Mouse (Mus musculus) forebrain, embryonic 13.5 days (tissue): ENCODE measurements at regions not wholly inside any gene's neighbourhood (a gene's known extent, or its start where the extent isn't known, plus 50 kb on each side); places are given as distances from the start of the nearest gene placed in this dataset.

ENCODE experiments used
- ATAC-seq: fragments of 200-750 bp; cut with Nextera tagmentation; 2 replicates; pipeline ENCODE4 v1.8.0; 2017
- H3K27ac ChIP-seq: fragments of 300-500 bp; sonication (generic); 2 replicates; pipeline ENCODE4 v1.5.1; 2015; ENCODE audit warnings: inconsistent platforms, mild to moderate bottlenecking, moderate library complexity
- H3K27me3 ChIP-seq: fragments of 300-500 bp; sonication (generic); 2 replicates; pipeline ENCODE4 v1.6.1; 2015; ENCODE audit warnings: mild to moderate bottlenecking, inconsistent platforms
- H3K36me3 ChIP-seq: fragments of 300-500 bp; sonication (generic); 2 replicates; pipeline ENCODE4 v1.6.1; 2015; ENCODE audit warnings: mild to moderate bottlenecking, inconsistent platforms; ENCODE audit not compliant: poor library complexity, severe bottlenecking
- H3K4me1 ChIP-seq: fragments of 300-500 bp; sonication (generic); 2 replicates; pipeline ENCODE4 v1.6.1; 2015; ENCODE audit warnings: inconsistent platforms
- H3K4me2 ChIP-seq: fragments of 300-500 bp; sonication (generic); 2 replicates; pipeline ENCODE4 v1.6.1; 2015; ENCODE audit warnings: inconsistent platforms, mild to moderate bottlenecking, moderate library complexity
- H3K4me3 ChIP-seq: fragments of 300-500 bp; sonication (generic); 2 replicates; pipeline ENCODE4 v1.5.1; 2015; ENCODE audit warnings: mild to moderate bottlenecking, inconsistent platforms
- H3K9ac ChIP-seq: fragments of 300-500 bp; sonication (generic); 2 replicates; pipeline ENCODE4 v1.6.1; 2015; ENCODE audit warnings: mild to moderate bottlenecking, inconsistent platforms
- H3K9me3 ChIP-seq: fragments of 300-500 bp; sonication (generic); replicated peaks from 2 replicates; pipeline ENCODE4 v1.6.1; 2016; ENCODE audit warnings: inconsistent platforms
- WGBS: fragments of 180-500 bp; shearing (Covaris S2); methylation state at CpG from one replicate; pipeline ENCODE4 v1.1.7; 2015; 5-methylcytosine and 5-hydroxymethylcytosine counted together

DNA sequence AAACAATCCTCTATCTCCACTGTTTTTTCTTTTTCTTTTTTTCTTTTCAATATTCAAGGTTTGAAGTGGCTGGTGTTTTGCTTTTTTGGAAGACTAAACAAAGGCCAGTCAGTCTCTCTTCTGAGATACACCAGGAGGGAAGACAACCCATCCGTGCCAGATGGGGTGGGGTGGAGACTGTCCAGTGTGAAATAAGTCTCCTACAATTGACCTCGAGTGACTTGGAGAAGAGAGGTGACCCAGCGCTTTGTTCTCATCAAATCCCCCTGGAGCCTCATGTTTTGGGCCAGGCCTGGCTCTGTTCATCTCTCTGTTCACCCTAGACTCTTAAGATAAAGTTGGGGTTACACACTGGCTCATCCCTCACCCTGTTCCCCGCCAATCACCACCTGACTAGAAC lies 169.2 kb upstream of the Tbca start:
- no peak for ATAC-seq
- H3K4me2 ChIP-seq = no peak overlapping the region
- H3K9me3 ChIP-seq = no peaks in the 10 kb centered on the region
- no peak overlapping the region for H3K27ac ChIP-seq
- no peaks in the 10 kb centered on the region for H3K36me3 ChIP-seq
- H3K4me3 ChIP-seq = no peak overlapping the region
- no peaks in the 10 kb centered on the region for H3K4me1 ChIP-seq
- WGBS = 64% methylated on average over 4 of the region's 4 CpGs
- no peak overlapping the region for H3K9ac ChIP-seq
- peaks cover 35% of the 10 kb centered on the region for H3K27me3 ChIP-seq

DNA sequence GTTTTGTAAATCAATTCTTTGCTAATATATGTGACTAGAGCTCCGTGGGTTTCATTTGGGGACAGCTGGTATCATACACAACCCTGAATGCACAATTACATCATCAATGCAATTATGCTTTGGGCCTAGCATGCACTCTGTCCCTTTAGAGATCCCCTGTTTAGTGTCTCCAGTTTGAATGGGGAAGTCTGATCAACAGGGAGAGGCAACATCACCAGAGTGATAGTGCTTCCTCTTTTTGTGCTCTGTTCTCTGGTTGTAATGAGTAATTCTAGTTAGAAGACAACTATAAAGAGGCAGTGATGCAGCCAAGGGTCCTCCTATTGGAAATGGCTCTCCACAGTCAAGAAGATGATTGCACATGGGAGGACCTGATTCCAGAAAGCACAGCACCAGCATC lies 158.7 kb upstream of the Tbca start:
- no peaks in the 10 kb centered on the region for H3K9me3 ChIP-seq
- H3K36me3 ChIP-seq = no peaks in the 10 kb centered on the region
- 65% methylated on average over 1 of the region's 1 CpGs for WGBS
- H3K27ac ChIP-seq = no peak overlapping the region
- ATAC-seq = no peak
- H3K4me2 ChIP-seq = no peak overlapping the region
- H3K4me3 ChIP-seq = no peak overlapping the region
- H3K27me3 ChIP-seq = peaks cover 22% of the 10 kb centered on the region
- H3K4me1 ChIP-seq = no peaks in the 10 kb centered on the region
- H3K9ac ChIP-seq = no peak overlapping the region

DNA sequence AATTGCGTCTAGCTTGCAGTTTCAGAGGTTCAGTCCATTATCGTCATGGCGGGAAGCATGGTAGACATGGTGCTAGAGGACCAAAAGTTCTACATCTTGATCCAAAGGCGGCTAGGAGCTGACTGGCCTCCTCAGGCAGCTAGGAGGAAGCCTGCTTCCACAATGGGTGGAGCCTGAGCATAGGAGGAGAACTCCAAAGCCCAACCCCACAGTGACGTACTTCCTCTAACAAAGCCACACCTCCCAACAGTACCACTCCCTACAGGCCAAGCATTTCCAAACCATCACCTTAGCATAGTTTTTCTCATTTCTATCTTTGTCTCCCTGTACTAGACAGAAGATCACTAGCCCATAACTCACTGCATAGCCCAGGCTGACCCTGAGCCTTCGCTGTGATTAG lies 158.0 kb upstream of the Tbca start:
- Histone ChIP-seq H3K9ac (no peak overlapping the region), H3K36me3 (no peaks in the 10 kb centered on the region), H3K4me1 (no peaks in the 10 kb centered on the region), H3K27ac (no peak overlapping the region), H3K4me2 (no peak overlapping the region), H3K27me3 (peaks cover 19% of the 10 kb centered on the region), H3K4me3 (no peak overlapping the region), H3K9me3 (no peaks in the 10 kb centered on the region)
- ATAC-seq = no peak
- WGBS = 94% methylated on average over 6 of the region's 6 CpGs

DNA sequence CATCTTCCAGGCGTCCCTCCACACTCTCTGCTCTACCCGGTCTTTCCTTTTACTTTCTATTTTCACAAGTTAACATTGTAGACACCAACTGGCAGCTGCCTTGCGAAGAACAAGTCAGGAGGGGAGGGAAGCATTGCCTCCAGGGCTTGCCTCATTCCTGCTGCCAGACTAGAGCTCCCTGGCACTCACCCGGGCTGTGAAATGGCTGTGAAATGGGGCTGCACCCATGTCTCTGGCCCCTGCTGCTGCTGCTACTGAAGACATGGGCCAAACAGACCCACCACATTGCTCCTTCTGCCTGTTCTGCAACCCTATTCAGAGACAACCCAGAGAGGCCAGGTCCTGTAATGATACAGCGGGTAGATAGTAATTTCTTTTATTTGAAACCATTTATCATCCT lies 156.0 kb upstream of the Tbca start:
- WGBS = 55% methylated on average over 5 of the region's 5 CpGs
- H3K4me2 ChIP-seq = no peak overlapping the region
- no peak overlapping the region for H3K27ac ChIP-seq
- no peaks in the 10 kb centered on the region for H3K4me1 ChIP-seq
- H3K36me3 ChIP-seq = no peaks in the 10 kb centered on the region
- H3K9ac ChIP-seq = no peak overlapping the region
- H3K9me3 ChIP-seq = no peaks in the 10 kb centered on the region
- H3K27me3 ChIP-seq = peaks cover 16% of the 10 kb centered on the region
- ATAC-seq = 0 out of 2 replicates have a peak, but pooled peaks have one; percentile 41
- no peak overlapping the region for H3K4me3 ChIP-seq

DNA sequence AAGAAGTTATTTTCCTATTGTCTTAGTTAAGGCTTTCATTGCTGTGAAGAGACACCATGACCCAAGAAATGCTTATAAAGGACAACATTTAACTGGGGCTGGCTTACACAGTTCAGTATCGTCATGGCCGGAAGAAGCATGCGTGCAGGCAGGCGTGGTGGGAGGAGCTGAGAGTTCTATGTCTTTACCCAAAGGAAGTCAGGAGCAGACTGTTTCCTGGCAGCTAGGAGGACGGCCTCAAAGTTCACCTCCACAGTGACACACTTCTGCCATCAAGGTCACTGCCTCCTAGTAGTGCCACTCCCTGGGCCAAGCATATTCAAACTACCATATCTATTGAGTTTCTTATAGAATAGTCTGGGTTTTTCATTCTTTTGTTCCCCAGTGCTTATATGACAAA lies 148.4 kb upstream of the Tbca start:
- Histone ChIP-seq H3K9me3 (no peaks in the 10 kb centered on the region), H3K4me1 (peaks cover 5% of the 10 kb centered on the region), H3K27me3 (peaks cover 40% of the 10 kb centered on the region), H3K4me2 (no peak overlapping the region), H3K36me3 (no peaks in the 10 kb centered on the region), H3K27ac (no peak overlapping the region), H3K4me3 (no peak overlapping the region), H3K9ac (no peak overlapping the region)
- WGBS = 94% methylated on average over 5 of the region's 5 CpGs
- no peak for ATAC-seq

DNA sequence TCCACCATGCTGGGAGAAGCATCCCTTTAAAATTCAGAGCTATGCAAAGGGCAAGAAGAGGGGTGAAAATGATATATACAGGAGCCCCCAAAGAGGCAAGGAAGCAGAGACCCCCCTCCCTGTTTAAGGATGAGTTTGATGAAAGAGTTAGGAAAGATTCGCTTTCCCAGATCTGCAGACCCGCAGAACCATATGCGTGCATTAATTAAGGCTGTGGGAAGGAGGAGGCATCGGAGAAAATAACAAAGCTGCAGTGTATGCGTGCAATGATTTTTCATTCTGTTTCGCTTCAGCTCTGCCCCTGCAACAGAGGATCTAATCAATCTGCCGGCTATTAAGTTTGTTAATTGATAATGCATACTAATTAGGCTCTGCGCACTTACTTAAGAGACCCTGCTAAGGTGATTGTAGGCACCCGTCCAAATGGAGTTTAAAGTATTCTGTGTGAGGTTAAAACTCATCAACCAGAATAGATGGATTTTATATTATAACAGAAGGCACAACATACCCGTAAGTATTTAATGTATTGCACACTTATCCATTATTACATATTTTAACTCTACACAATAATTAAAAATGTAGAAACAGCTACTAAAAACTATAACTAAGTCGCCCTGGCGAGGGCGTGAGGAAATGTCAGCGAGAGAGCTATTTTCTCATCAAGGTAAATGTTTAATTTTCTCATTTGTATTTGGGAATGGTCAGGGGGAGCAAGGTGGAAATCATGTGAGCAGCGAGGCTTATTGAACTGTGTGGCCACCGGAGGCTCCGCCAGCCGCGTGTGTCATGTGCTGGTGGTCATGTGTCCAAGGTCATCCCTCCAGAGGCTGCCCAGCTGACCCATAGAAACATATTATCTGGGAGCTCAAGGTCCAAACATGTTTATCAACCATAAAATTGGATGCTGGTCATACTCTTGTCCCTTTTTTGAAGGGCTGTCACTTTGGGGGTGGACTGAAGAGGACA lies 143.2 kb upstream of the Tbca start:
- peaks cover 64% of the 10 kb centered on the region for H3K27me3 ChIP-seq
- peak overlapping the region; percentile 22 for H3K4me3 ChIP-seq
- no peaks in the 10 kb centered on the region for H3K9me3 ChIP-seq
- H3K36me3 ChIP-seq = no peaks in the 10 kb centered on the region
- peak; percentile 21; the same call in 1 of the 2 replicates for ATAC-seq
- H3K9ac ChIP-seq = 0 out of 2 replicates have a peak overlapping the region, but pooled peaks have one; percentile 19
- H3K4me1 ChIP-seq = peaks cover 12% of the 10 kb centered on the region
- 52% methylated on average over 19 of the region's 19 CpGs for WGBS
- H3K4me2 ChIP-seq = peak overlapping the region; percentile 51
- no peak overlapping the region for H3K27ac ChIP-seq

DNA sequence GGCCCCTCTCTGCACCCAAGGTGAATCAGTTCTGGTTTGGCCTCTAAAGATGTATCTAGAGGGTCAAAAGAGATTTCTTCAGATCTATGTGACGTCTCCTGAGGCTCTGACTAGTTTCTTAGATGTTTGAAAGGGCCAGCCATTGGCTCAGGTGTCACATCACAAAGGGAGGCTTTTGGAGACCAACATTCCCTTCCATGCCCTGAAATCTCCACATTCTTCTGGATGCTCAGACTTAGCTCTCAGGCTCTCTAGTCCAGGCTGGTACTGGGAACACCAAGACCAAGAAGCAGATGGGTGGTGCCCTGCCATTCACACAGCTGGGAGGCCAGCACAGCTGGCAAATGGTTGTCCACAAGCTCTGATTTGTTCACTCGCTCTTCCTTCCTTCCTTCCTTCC lies 142.4 kb upstream of the Tbca start:
- no peak overlapping the region for H3K4me3 ChIP-seq
- peaks cover 62% of the 10 kb centered on the region for H3K27me3 ChIP-seq
- WGBS = 75% methylated on average over 2 of the region's 2 CpGs
- ATAC-seq = no peak
- peaks cover 12% of the 10 kb centered on the region for H3K4me1 ChIP-seq
- H3K9me3 ChIP-seq = no peaks in the 10 kb centered on the region
- H3K27ac ChIP-seq = no peak overlapping the region
- no peak overlapping the region for H3K9ac ChIP-seq
- H3K4me2 ChIP-seq = no peak overlapping the region
- H3K36me3 ChIP-seq = no peaks in the 10 kb centered on the region

DNA sequence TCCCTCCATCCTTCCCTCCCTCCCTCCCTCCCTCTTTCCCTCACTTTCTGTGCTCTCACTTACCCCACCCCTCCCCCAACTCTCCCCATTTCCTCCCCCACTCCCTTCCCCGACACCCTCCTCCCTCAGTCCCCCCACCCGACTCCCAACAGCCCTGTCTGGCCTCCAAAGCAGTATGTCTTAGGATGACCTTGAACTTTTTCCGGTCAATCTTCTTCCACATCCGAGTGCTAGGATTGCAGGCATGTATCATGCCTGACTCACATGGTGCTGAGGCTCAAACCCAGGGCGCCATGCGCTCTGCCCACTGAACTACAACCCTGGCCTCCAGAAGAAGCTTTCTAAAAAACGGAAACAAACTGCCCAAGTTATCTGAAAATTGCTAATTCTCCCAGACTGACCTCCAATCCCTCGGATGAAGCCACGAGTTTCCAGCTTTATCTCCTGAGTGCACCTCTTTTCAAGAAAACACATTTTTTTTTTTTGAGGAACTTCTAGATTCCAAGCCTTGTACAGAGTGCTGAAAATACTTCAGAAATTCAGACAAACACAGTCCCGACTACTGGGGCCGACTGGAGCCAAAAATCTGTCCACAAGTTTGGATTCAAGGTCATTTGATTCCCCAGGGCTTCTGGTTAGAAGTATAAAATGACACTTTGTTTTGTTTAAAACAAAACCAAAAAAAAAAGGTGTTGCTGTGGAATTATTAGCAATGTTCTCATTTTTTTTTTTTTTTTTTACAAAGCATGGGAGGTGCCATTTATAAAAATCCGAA lies 141.7 kb upstream of the Tbca start:
- no peak for ATAC-seq
- no peak overlapping the region for H3K4me2 ChIP-seq
- H3K36me3 ChIP-seq = no peaks in the 10 kb centered on the region
- H3K4me3 ChIP-seq = no peak overlapping the region
- 68% methylated on average over 12 of the region's 12 CpGs for WGBS
- H3K27ac ChIP-seq = no peak overlapping the region
- peaks cover 12% of the 10 kb centered on the region for H3K4me1 ChIP-seq
- H3K9ac ChIP-seq = no peak overlapping the region
- H3K9me3 ChIP-seq = no peaks in the 10 kb centered on the region
- H3K27me3 ChIP-seq = peaks cover 56% of the 10 kb centered on the region

DNA sequence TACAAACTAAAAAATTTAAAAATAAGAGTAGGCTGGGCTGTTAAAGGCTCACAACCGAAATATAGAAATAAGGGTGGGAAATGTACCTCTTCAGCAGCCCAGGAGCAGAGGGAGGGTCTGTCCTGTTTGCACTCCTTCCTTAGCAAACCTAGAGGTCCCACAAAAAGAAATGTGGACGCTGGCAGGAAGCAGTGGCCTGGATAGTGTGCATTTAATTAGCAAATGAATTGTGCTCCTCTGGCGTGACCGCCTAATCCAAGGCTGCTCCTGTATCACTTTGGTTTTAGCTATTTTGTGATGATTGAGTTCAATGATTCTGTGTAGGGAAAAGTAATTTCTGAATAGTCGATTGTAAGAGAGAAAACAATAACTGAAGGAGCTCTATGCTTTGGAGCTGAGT lies 141.1 kb upstream of the Tbca start:
- Histone ChIP-seq H3K4me1 (peaks cover 12% of the 10 kb centered on the region), H3K9ac (no peak overlapping the region), H3K9me3 (no peaks in the 10 kb centered on the region), H3K27me3 (peaks cover 53% of the 10 kb centered on the region), H3K4me2 (no peak overlapping the region), H3K36me3 (no peaks in the 10 kb centered on the region), H3K4me3 (no peak overlapping the region), H3K27ac (no peak overlapping the region)
- no peak for ATAC-seq
- 17% methylated on average over 5 of the region's 5 CpGs for WGBS

DNA sequence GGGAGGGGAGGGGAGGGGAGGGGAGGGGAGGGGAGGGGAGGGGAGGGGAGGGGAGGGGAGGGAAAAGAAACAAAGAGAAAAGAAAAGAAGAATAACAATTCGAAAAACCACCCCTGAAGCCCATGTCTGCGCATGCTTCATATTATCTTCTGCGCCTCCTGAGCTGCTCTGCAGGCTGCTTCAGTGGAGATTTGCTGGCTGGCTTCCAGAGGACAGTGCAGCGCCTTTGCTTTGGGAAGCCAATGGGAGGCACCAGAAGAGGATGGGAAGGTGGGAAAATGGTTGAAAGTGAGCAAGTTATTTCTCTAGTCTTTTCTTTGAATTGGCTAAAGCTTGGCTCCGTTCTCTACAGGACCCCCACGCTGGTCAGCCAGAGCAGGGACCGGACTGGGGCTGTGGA lies 137.8 kb upstream of the Tbca start:
- Histone ChIP-seq H3K4me3 (no peak overlapping the region), H3K9ac (no peak overlapping the region), H3K4me2 (no peak overlapping the region), H3K4me1 (peaks cover 5% of the 10 kb centered on the region; the same call in 1 of the 2 replicates), H3K36me3 (no peaks in the 10 kb centered on the region), H3K27me3 (peaks cover 38% of the 10 kb centered on the region), H3K9me3 (no peaks in the 10 kb centered on the region), H3K27ac (no peak overlapping the region)
- 68% methylated on average over 7 of the region's 7 CpGs for WGBS
- ATAC-seq = no peak

DNA sequence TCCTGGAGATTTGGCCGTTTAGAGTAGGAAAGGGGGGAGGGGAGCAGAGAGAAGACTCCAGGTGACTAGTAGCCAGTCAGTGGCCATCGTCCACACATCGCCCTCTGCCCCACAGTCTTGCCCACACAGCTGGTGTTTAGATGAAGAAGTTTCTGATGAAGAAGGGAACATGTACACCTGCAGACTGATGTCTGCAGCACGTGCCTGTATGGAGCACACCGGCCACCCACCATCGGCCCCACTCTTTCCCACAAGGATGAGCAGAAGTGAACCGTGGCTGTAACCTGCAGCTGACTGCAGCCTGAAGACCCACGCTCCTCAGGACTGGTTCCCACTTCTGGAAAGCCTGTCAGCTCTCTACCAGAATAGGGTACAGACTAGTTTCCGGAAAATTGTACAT lies 121.1 kb upstream of the Tbca start:
- H3K9me3 ChIP-seq = no peaks in the 10 kb centered on the region
- peaks cover 60% of the 10 kb centered on the region for H3K27me3 ChIP-seq
- H3K27ac ChIP-seq = no peak overlapping the region
- no peak overlapping the region for H3K4me3 ChIP-seq
- H3K36me3 ChIP-seq = no peaks in the 10 kb centered on the region
- no peak overlapping the region for H3K4me2 ChIP-seq
- WGBS = 64% methylated on average over 9 of the region's 9 CpGs
- no peak overlapping the region for H3K9ac ChIP-seq
- no peak for ATAC-seq
- H3K4me1 ChIP-seq = peaks cover 2% of the 10 kb centered on the region; the same call in 1 of the 2 replicates

DNA sequence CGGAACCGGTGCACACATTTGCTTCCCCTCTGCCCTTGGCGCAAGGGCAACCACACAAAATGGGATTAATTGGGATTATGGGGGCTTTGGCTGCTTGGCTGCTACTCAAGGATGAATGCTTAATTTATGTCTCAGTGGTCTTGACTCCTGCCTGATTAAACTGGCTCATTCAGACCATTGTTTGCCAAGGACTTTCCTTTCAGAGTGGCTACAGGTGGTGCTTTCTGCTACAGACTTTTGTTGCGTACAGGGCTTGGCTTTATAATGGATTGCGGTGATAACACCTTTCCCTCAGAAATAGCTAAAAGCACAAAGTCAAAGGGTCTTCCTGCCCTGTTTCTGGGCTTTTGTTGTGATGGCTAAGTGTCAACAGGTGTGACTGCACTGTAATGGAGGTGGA lies 120.4 kb upstream of the Tbca start:
- Histone ChIP-seq H3K4me2 (no peak overlapping the region), H3K9me3 (no peaks in the 10 kb centered on the region), H3K36me3 (no peaks in the 10 kb centered on the region), H3K4me3 (no peak overlapping the region), H3K4me1 (peaks cover 2% of the 10 kb centered on the region; the same call in 1 of the 2 replicates), H3K27ac (no peak overlapping the region), H3K27me3 (peaks cover 66% of the 10 kb centered on the region), H3K9ac (no peak overlapping the region)
- WGBS = 6% methylated on average over 5 of the region's 5 CpGs
- no peak for ATAC-seq
